Mouse (Mus musculus): ENCODE measurements around the gene Olfr912. TPM values are rescaled to one million over a fixed set of nuclear protein-coding genes. Genes with fewer than 3 reads are reported as not detected.

Gene Olfr912
- not detected in 2 replicates for polyA plus RNA-seq (2015; fragmentation: Nextera tagmentation; extraction: Ambion mirVana)

DNA sequence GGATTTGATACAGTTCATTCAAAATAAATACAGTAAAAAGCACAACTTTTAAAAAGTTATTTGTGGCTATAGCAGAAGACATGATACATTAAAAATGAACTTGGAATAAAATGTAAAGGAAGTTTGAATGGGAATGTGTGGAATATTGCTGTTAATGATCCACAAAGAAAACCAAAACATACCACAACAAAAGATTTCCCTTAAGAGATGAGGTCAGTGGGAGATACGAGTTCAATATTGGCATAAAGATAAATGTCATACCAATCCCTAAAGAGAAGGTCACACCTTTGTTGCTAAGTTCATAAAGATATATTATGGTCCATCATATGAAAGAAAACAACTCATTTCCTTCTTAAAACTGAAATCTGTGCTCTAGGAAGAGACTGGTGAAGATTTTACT lies at the start of gene Olfr912:
Gene Olfr912, plus strand, starts transcription at position 301 of the 400 bp plus-strand sequence.
- Histone ChIP-seq H3K27ac (no peak within 1 kb of the TSS), H3K4me2 (ENCODE audit: low read length) (no peak within 1 kb of the TSS), H3K4me3 (replicated peaks; ENCODE audit: low read depth, low read length) (no peak within 1 kb of the TSS), H3K9me3 (replicated peaks; ENCODE audit: low read length) (no peaks in the 10 kb centered on the region), H3K4me1 (replicated peaks; ENCODE audit: insufficient read depth, low read length) (no peaks in the 10 kb centered on the region), H3K36me3 (ENCODE audit: insufficient read depth, low read length) (no peaks in the 10 kb centered on the region), H3K27me3 (ENCODE audit: insufficient read depth, low read length) (no peaks in the 10 kb centered on the region), H3K9ac (ENCODE audit: low read depth, low read length) (no peak within 1 kb of the TSS)
- DNase-seq (ENCODE audit: low spot score): no peak
- no peak for TF ChIP-seq CTCF (IDR thresholded peaks at IDR 0.05; ENCODE audit: low read depth)
- WGBS: 67% methylated on average over 1 of the region's 1 CpGs
- ATAC-seq (replicated peaks; ENCODE audit: low FRiP score, low read depth): no peak

GRCm38 (mm10) chr9:38537549-38537948 lies 42.4 kb upstream of the Olfr912 start, which contains the start of gene Olfr910:
TSS of gene Olfr910 (plus strand) at chr9:38537849.
- no peak within 1 kb of the TSS for H3K27ac ChIP-seq
- no peak for DNase-seq (ENCODE audit: low spot score)
- no peaks in the 10 kb centered on the region for H3K4me1 ChIP-seq (replicated peaks; ENCODE audit: insufficient read depth, low read length)
- H3K9me3 ChIP-seq (replicated peaks; ENCODE audit: low read length): no peaks in the 10 kb centered on the region; the same call in 1 of the 2 replicates
- no peak for ATAC-seq (replicated peaks; ENCODE audit: low FRiP score, low read depth)
- no peak within 1 kb of the TSS for H3K9ac ChIP-seq (ENCODE audit: low read depth, low read length)
- no peaks in the 10 kb centered on the region for H3K36me3 ChIP-seq (ENCODE audit: insufficient read depth, low read length)
- H3K4me3 ChIP-seq (replicated peaks; ENCODE audit: low read depth, low read length): no peak within 1 kb of the TSS
- no peaks in the 10 kb centered on the region for H3K27me3 ChIP-seq (ENCODE audit: insufficient read depth, low read length)
- TF ChIP-seq CTCF (IDR thresholded peaks at IDR 0.05; ENCODE audit: low read depth): no peak
- no peak within 1 kb of the TSS for H3K4me2 ChIP-seq (ENCODE audit: low read length)
- WGBS: 86% methylated on average over 2 of the region's 2 CpGs

- Histone ChIP-seq H3K36me3 (ENCODE audit: insufficient read depth, low read length) (no peaks in the 10 kb centered on the region), H3K27me3 (ENCODE audit: insufficient read depth, low read length) (no peaks in the 10 kb centered on the region), H3K4me2 (ENCODE audit: low read length) (no peak overlapping the region), H3K4me1 (replicated peaks; ENCODE audit: insufficient read depth, low read length) (no peaks in the 10 kb centered on the region), H3K9ac (ENCODE audit: low read depth, low read length) (no peak overlapping the region), H3K9me3 (replicated peaks; ENCODE audit: low read length) (no peaks in the 10 kb centered on the region), H3K27ac (no peak overlapping the region), H3K4me3 (replicated peaks; ENCODE audit: low read depth, low read length) (no peak overlapping the region)
- WGBS: 30% methylated on average over 1 of the region's 1 CpGs
- ATAC-seq (replicated peaks; ENCODE audit: low FRiP score, low read depth) (no peak), DNase-seq (ENCODE audit: low spot score) (no peak)
- no peak for TF ChIP-seq CTCF (IDR thresholded peaks at IDR 0.05; ENCODE audit: low read depth)
Measured at GRCm38 (mm10) chr9:38591056-38591455, 11.1 kb downstream of the Olfr912 start.

DNA sequence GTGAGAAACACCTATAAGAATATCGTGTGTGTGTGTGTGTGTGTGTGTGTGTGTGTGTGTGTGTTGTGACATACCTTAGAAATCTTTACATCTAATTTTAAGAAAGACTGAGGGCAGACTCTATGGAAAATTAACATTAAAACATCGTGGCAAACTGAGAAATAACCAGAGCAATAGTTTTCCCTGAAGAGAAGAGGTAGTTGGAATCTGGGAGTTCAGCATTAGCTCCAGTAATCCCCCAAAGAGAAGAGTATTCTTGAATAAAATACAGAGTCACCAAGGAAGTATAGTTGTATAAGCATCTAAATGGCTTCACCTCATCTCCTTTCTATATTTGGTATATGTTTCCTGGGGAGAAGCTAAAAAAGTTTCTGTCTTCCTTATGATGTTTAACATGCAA lies 12.5 kb downstream of the Olfr912 start, which contains the start of gene Olfr913:
Gene Olfr913, plus strand, starts transcription at position 301 of the 400 bp plus-strand sequence.
- Histone ChIP-seq H3K4me2 (ENCODE audit: low read length) (no peak within 1 kb of the TSS), H3K9me3 (replicated peaks; ENCODE audit: low read length) (no peaks in the 10 kb centered on the region), H3K36me3 (ENCODE audit: insufficient read depth, low read length) (no peaks in the 10 kb centered on the region), H3K4me1 (replicated peaks; ENCODE audit: insufficient read depth, low read length) (no peaks in the 10 kb centered on the region), H3K27me3 (ENCODE audit: insufficient read depth, low read length) (no peaks in the 10 kb centered on the region), H3K9ac (ENCODE audit: low read depth, low read length) (no peak within 1 kb of the TSS), H3K27ac (no peak within 1 kb of the TSS), H3K4me3 (replicated peaks; ENCODE audit: low read depth, low read length) (no peak within 1 kb of the TSS)
- ATAC-seq (replicated peaks; ENCODE audit: low FRiP score, low read depth) (no peak), DNase-seq (ENCODE audit: low spot score) (no peak)
- WGBS: 60% methylated on average over 2 of the region's 2 CpGs
- no peak for TF ChIP-seq CTCF (IDR thresholded peaks at IDR 0.05; ENCODE audit: low read depth)

GRCm38 (mm10) chr9:38604802-38605201 lies 24.8 kb downstream of the Olfr912 start, which contains the start of gene Olfr914:
TSS of gene Olfr914 (plus strand) at chr9:38605102.
- no peak for ATAC-seq (replicated peaks; ENCODE audit: low FRiP score, low read depth)
- DNase-seq (ENCODE audit: low spot score): no peak
- Histone ChIP-seq H3K9me3 (replicated peaks; ENCODE audit: low read length) (no peaks in the 10 kb centered on the region), H3K4me1 (replicated peaks; ENCODE audit: insufficient read depth, low read length) (no peaks in the 10 kb centered on the region), H3K4me3 (replicated peaks; ENCODE audit: low read depth, low read length) (no peak within 1 kb of the TSS), H3K9ac (ENCODE audit: low read depth, low read length) (no peak within 1 kb of the TSS), H3K4me2 (ENCODE audit: low read length) (no peak within 1 kb of the TSS), H3K27me3 (ENCODE audit: insufficient read depth, low read length) (no peaks in the 10 kb centered on the region), H3K36me3 (ENCODE audit: insufficient read depth, low read length) (no peaks in the 10 kb centered on the region), H3K27ac (no peak within 1 kb of the TSS)
- no peak for TF ChIP-seq CTCF (IDR thresholded peaks at IDR 0.05; ENCODE audit: low read depth)
- WGBS: 66% methylated on average over 2 of the region's 2 CpGs

- Histone ChIP-seq H3K4me1 (replicated peaks; ENCODE audit: insufficient read depth, low read length) (no peaks in the 10 kb centered on the region), H3K27ac (no peak overlapping the region), H3K27me3 (ENCODE audit: insufficient read depth, low read length) (no peaks in the 10 kb centered on the region), H3K9ac (ENCODE audit: low read depth, low read length) (no peak overlapping the region), H3K36me3 (ENCODE audit: insufficient read depth, low read length) (no peaks in the 10 kb centered on the region), H3K9me3 (replicated peaks; ENCODE audit: low read length) (no peaks in the 10 kb centered on the region), H3K4me2 (ENCODE audit: low read length) (no peak overlapping the region), H3K4me3 (replicated peaks; ENCODE audit: low read depth, low read length) (no peak overlapping the region)
- 81% methylated on average over 4 of the region's 4 CpGs for WGBS
- no peak for ATAC-seq (replicated peaks; ENCODE audit: low FRiP score, low read depth)
- no peak for DNase-seq (ENCODE audit: low spot score)
- TF ChIP-seq CTCF (IDR thresholded peaks at IDR 0.05; ENCODE audit: low read depth): no peak
Measured at GRCm38 (mm10) chr9:38632406-38632805, 52.4 kb downstream of the Olfr912 start.

Other genes with a start within 250 kb of the Olfr912 start
- not detected in 2 replicates for gene Olfr898, start 231.8 kb upstream of the Olfr912 start, polyA plus RNA-seq (2015; fragmentation: Nextera tagmentation; extraction: Ambion mirVana)
- not detected in 2 replicates for gene Olfr250, start 213.3 kb upstream of the Olfr912 start, polyA plus RNA-seq (2015; fragmentation: Nextera tagmentation; extraction: Ambion mirVana)
- gene Olfr251, start 203.1 kb upstream of the Olfr912 start, polyA plus RNA-seq (2015; fragmentation: Nextera tagmentation; extraction: Ambion mirVana): not detected in 2 replicates
- gene Olfr147, start 178.5 kb upstream of the Olfr912 start, polyA plus RNA-seq (2015; fragmentation: Nextera tagmentation; extraction: Ambion mirVana): not detected in 2 replicates
- not detected in 2 replicates for gene Olfr901, start 150.7 kb upstream of the Olfr912 start, polyA plus RNA-seq (2015; fragmentation: Nextera tagmentation; extraction: Ambion mirVana)
- gene Olfr902, start 132.5 kb upstream of the Olfr912 start, polyA plus RNA-seq (2015; fragmentation: Nextera tagmentation; extraction: Ambion mirVana): not detected in 2 replicates
- not detected in 2 replicates for gene Olfr904, start 117.0 kb upstream of the Olfr912 start, polyA plus RNA-seq (2015; fragmentation: Nextera tagmentation; extraction: Ambion mirVana)
- not detected in 2 replicates for gene Olfr905, start 109.1 kb upstream of the Olfr912 start, polyA plus RNA-seq (2015; fragmentation: Nextera tagmentation; extraction: Ambion mirVana)
- gene Olfr906, start 93.1 kb upstream of the Olfr912 start, polyA plus RNA-seq (2015; fragmentation: Nextera tagmentation; extraction: Ambion mirVana): not detected in 2 replicates
- gene Olfr907, start 84.4 kb upstream of the Olfr912 start, polyA plus RNA-seq (2015; fragmentation: Nextera tagmentation; extraction: Ambion mirVana): not detected in 2 replicates
- not detected in 2 replicates for gene Olfr911-ps1, start 58.6 kb upstream of the Olfr912 start, polyA plus RNA-seq (2015; fragmentation: Nextera tagmentation; extraction: Ambion mirVana)
- gene Olfr910, start 42.3 kb upstream of the Olfr912 start, polyA plus RNA-seq (2015; fragmentation: Nextera tagmentation; extraction: Ambion mirVana): not detected in 2 replicates
- not detected in 2 replicates for gene Olfr913, start 12.6 kb downstream of the Olfr912 start, polyA plus RNA-seq (2015; fragmentation: Nextera tagmentation; extraction: Ambion mirVana)
- not detected in 2 replicates for gene Olfr914, start 24.9 kb downstream of the Olfr912 start, polyA plus RNA-seq (2015; fragmentation: Nextera tagmentation; extraction: Ambion mirVana)
- not detected in 2 replicates for gene Olfr916, start 79.7 kb downstream of the Olfr912 start, polyA plus RNA-seq (2015; fragmentation: Nextera tagmentation; extraction: Ambion mirVana)
- gene Olfr917, start 85.7 kb downstream of the Olfr912 start, polyA plus RNA-seq (2015; fragmentation: Nextera tagmentation; extraction: Ambion mirVana): not detected in 2 replicates
- not detected in 2 replicates for gene Olfr918, start 94.4 kb downstream of the Olfr912 start, polyA plus RNA-seq (2015; fragmentation: Nextera tagmentation; extraction: Ambion mirVana)
- not detected in 2 replicates for gene Olfr919, start 123.5 kb downstream of the Olfr912 start, polyA plus RNA-seq (2015; fragmentation: Nextera tagmentation; extraction: Ambion mirVana)
- gene Vwa5a, start 138.1 kb downstream of the Olfr912 start, polyA plus RNA-seq (2015; fragmentation: Nextera tagmentation; extraction: Ambion mirVana): 23.0 and 24.7 TPM in 2 replicates
- 0.05 and 0.08 TPM in 2 replicates for gene Olfr920, start 172.1 kb downstream of the Olfr912 start, polyA plus RNA-seq (2015; fragmentation: Nextera tagmentation; extraction: Ambion mirVana)
- not detected in 2 replicates for gene Olfr921, start 192.9 kb downstream of the Olfr912 start, polyA plus RNA-seq (2015; fragmentation: Nextera tagmentation; extraction: Ambion mirVana)
- not detected in 2 replicates for gene Olfr922, start 234.4 kb downstream of the Olfr912 start, polyA plus RNA-seq (2015; fragmentation: Nextera tagmentation; extraction: Ambion mirVana)
- gene Olfr923, start 246.4 kb downstream of the Olfr912 start, polyA plus RNA-seq (2015; fragmentation: Nextera tagmentation; extraction: Ambion mirVana): not detected in 2 replicates